Mouse (Mus musculus): ENCODE results near the gene Mcat. TPM values are rescaled to one million over a fixed set of nuclear protein-coding genes. Genes with fewer than 3 reads are reported as not detected.

Mcat gene
- 3.3 TPM for polyA plus RNA-seq (2017; shearing (Covaris generic))

GRCm38 (mm10) chr15:83563327-83563856 is at the start of gene Mcat, which contains the start of gene Tspo:
Mcat (minus strand) TSS chr15:83563787.
Tspo (plus strand) TSS chr15:83563592.

GRCm38 (mm10) chr15:83594513-83595363 is 31.2 kb upstream of the Mcat start, which contains the start of gene Ttll12:
Ttll12 (minus strand) TSS chr15:83595157.

GRCm38 (mm10) chr15:83526424-83527091 is 37.0 kb downstream of the Mcat start, which contains the start of gene Bik:
Bik (plus strand) TSS chr15:83526862.

GRCm38 (mm10) chr15:83510805-83511405 is 52.7 kb downstream of the Mcat start, which contains the start of gene Ttll1:
Ttll1 (minus strand) TSS chr15:83510893.

Other genes starting within 250 kb of the Mcat start
- 15.5 TPM for gene Arfgap3, start 213.5 kb downstream of the Mcat start, polyA plus RNA-seq (2017; shearing (Covaris generic))
- gene Pacsin2, start 99.2 kb downstream of the Mcat start, polyA plus RNA-seq (2017; shearing (Covaris generic)), result 37.6 TPM
- 13.9 TPM for gene Ttll1, start 52.9 kb downstream of the Mcat start, polyA plus RNA-seq (2017; shearing (Covaris generic))
- gene Bik, start 36.9 kb downstream of the Mcat start, polyA plus RNA-seq (2017; shearing (Covaris generic)), result 2.4 TPM
- gene Tspo, start 195 bp downstream of the Mcat start, polyA plus RNA-seq (2017; shearing (Covaris generic)), result 457 TPM
- 17.8 TPM for gene Ttll12, start 31.4 kb upstream of the Mcat start, polyA plus RNA-seq (2017; shearing (Covaris generic))
- gene Scube1, start 161.2 kb upstream of the Mcat start, polyA plus RNA-seq (2017; shearing (Covaris generic)), result not detected
- gene Mpped1, start 215.7 kb upstream of the Mcat start, polyA plus RNA-seq (2017; shearing (Covaris generic)), result not detected